Mouse (Mus musculus) megakaryocyte, embryonic 14.5 days (primary cell): ENCODE measurements around the gene Fam72a.

Experiments
- FLI1 ChIP-seq: IDR thresholded peaks from 2 replicates; pipeline ENCODE4 v1.6.1; 2012; ENCODE audit warnings: low read length, inconsistent platforms, mixed read lengths
- GATA1 ChIP-seq: IDR thresholded peaks from 3 replicates; pipeline ENCODE4 v1.6.1; 2012; ENCODE audit warnings: mixed read lengths, low read length, inconsistent platforms, borderline replicate concordance

GRCm38 (mm10) chr1:131528081-131528507 is 391 bp downstream of the Fam72a start:
- TF ChIP-seq GATA1: no peak
- TF ChIP-seq FLI1: no peak
